Mouse (Mus musculus): ENCODE data around the gene Whamm.

GRCm38 (mm10) chr7:81599379-81600280 is 28.6 kb downstream of the Whamm start:
- TF ChIP-seq CTCF (IDR thresholded peaks at IDR 0.05; ENCODE audit: control insufficient read depth, insufficient read depth, low read length) (no peak), POLR2A (IDR thresholded peaks at IDR 0.05; ENCODE audit: borderline replicate concordance, control insufficient read depth, low read depth, low read length) (no peak)
